Mouse (Mus musculus) CH12.LX (cell line): Measurements from ENCODE around the gene Gm12184. TPM values are rescaled to one million over a fixed set of nuclear protein-coding genes. Genes with fewer than 3 reads are reported as not detected.

ENCODE experiments used
- DNase-seq: peaks from one replicate; pipeline ENCODE4 v3.0.0-alpha.2; 2013; ENCODE audit errors: extremely low read depth
- H3K27ac ChIP-seq: 2 replicates; pipeline ENCODE4 v1.5.1; 2012; ENCODE audit warnings: low read depth, mild to moderate bottlenecking, control low read depth, moderate library complexity; ENCODE audit not compliant: insufficient read depth
- H3K27me3 ChIP-seq: replicated peaks from 2 replicates; pipeline ENCODE3; 2012; ENCODE audit warnings: inconsistent platforms
- H3K36me3 ChIP-seq, 2 experiments: replicated peaks in 1 of 2; 2 replicates each; pipeline versions ENCODE3 to v1.6.1; 2012; ENCODE audit warnings: inconsistent platforms in 1 of 2, low read length in 1 of 2, mild to moderate bottlenecking in 1 of 2, mixed read lengths in 1 of 2, moderate library complexity in 1 of 2; ENCODE audit not compliant: control insufficient read depth in 1 of 2, insufficient read depth in 1 of 2
- H3K4me1 ChIP-seq, 2 experiments: 2 replicates each; pipeline ENCODE4 v1.6.1; 2012; ENCODE audit warnings: inconsistent platforms in 1 of 2, moderate library complexity in 1 of 2; ENCODE audit not compliant: insufficient read depth in 2 of 2, control insufficient read depth in 1 of 2
- H3K4me2 ChIP-seq: 2 replicates; pipeline ENCODE4 v1.6.1; 2012; ENCODE audit warnings: low read depth, mild to moderate bottlenecking, control low read depth; ENCODE audit not compliant: poor library complexity, insufficient read depth, severe bottlenecking
- H3K4me3 ChIP-seq, 3 experiments: fragments of 150-350 bp in 1 of 3; sonication (generic) in 1 of 3; replicated peaks in 1 of 3; 2 replicates each; pipeline versions ENCODE3 to v1.5.1; 2011 to 2012; ENCODE audit warnings: low read depth in 2 of 3, low read length in 2 of 3, mild to moderate bottlenecking in 2 of 3, moderate library complexity in 2 of 3, control low read depth in 1 of 3, improper control_type of control experiment in 1 of 3, inconsistent platforms in 1 of 3, mixed read lengths in 1 of 3; ENCODE audit not compliant: poor library complexity in 1 of 3
- H3K79me2 ChIP-seq: replicated peaks from 2 replicates; pipeline ENCODE4 v1.6.1; 2012; ENCODE audit warnings: mild to moderate bottlenecking, moderate library complexity; ENCODE audit not compliant: control insufficient read depth, poor library complexity, insufficient read depth, severe bottlenecking; ENCODE audit errors: extremely low read depth
- H3K9ac ChIP-seq: 2 replicates; pipeline ENCODE4 v1.6.1; 2012; ENCODE audit warnings: low read depth, mild to moderate bottlenecking, control low read depth, moderate library complexity; ENCODE audit not compliant: insufficient read depth
- H3K9me3 ChIP-seq: replicated peaks from 2 replicates; pipeline ENCODE3; 2012; ENCODE audit warnings: low read length, inconsistent platforms, mixed read lengths
- BHLHE40 ChIP-seq: IDR thresholded peaks from 2 replicates; pipeline ENCODE4 v1.6.1; 2011; ENCODE audit warnings: mild to moderate bottlenecking, low read depth, low read length, improper control_type of control experiment
- CTCF ChIP-seq, 2 experiments: IDR thresholded peaks in 1 of 2; conservative IDR thresholded peaks in 1 of 2; 2 replicates each; pipeline ENCODE4 v1.5.1; 2011 to 2012; ENCODE audit warnings: low read depth in 2 of 2, low read length in 2 of 2, improper control_type of control experiment in 1 of 2, inconsistent platforms in 1 of 2, mild to moderate bottlenecking in 1 of 2, moderate library complexity in 1 of 2
- E2F4 ChIP-seq: IDR thresholded peaks from 2 replicates; pipeline ENCODE4 v1.6.1; 2011; ENCODE audit warnings: low read depth, low read length, improper control_type of control experiment; ENCODE audit not compliant: insufficient replicate concordance
- ELF1 ChIP-seq: IDR thresholded peaks from 2 replicates; pipeline ENCODE4 v1.6.1; 2014; ENCODE audit warnings: low read depth, mild to moderate bottlenecking, inconsistent platforms, low read length, improper control_type of control experiment
- EP300 ChIP-seq: IDR thresholded peaks from 2 replicates; pipeline ENCODE4 v1.6.1; 2011; ENCODE audit warnings: low read length, improper control_type of control experiment
- ETS1 ChIP-seq: conservative IDR thresholded peaks from 2 replicates; pipeline ENCODE4 v1.6.1; 2012; ENCODE audit warnings: low read depth, mild to moderate bottlenecking, inconsistent platforms, low read length, improper control_type of control experiment, moderate library complexity
- GABPA ChIP-seq: IDR thresholded peaks from 2 replicates; pipeline ENCODE4 v1.6.1; 2012; ENCODE audit warnings: low read depth, low read length, improper control_type of control experiment, inconsistent platforms; ENCODE audit not compliant: insufficient replicate concordance
- HCFC1 ChIP-seq: IDR thresholded peaks from 2 replicates; pipeline ENCODE4 v1.6.1; 2012; ENCODE audit warnings: low read depth, mild to moderate bottlenecking, inconsistent platforms, low read length, improper control_type of control experiment
- IRF4 ChIP-seq: IDR thresholded peaks from 2 replicates; pipeline ENCODE4 v1.6.1; 2014; ENCODE audit warnings: low read depth, mild to moderate bottlenecking, inconsistent platforms, low read length, improper control_type of control experiment
- JUN ChIP-seq: IDR thresholded peaks from 2 replicates; pipeline ENCODE4 v1.6.1; 2011; ENCODE audit warnings: low read depth, mild to moderate bottlenecking, low read length, improper control_type of control experiment, moderate library complexity; ENCODE audit not compliant: insufficient read depth
- JUND ChIP-seq: conservative IDR thresholded peaks from 2 replicates; pipeline ENCODE4 v1.6.1; 2011; ENCODE audit warnings: low read depth, low read length, improper control_type of control experiment
- KAT2A ChIP-seq: IDR thresholded peaks from 2 replicates; pipeline ENCODE4 v1.6.1; 2012; ENCODE audit warnings: low read length, improper control_type of control experiment, inconsistent platforms; ENCODE audit not compliant: insufficient replicate concordance
- MAFK ChIP-seq: IDR thresholded peaks from 2 replicates; pipeline ENCODE4 v1.6.1; 2011; ENCODE audit warnings: low read length, improper control_type of control experiment; ENCODE audit not compliant: insufficient replicate concordance
- MAX ChIP-seq: IDR thresholded peaks from 2 replicates; pipeline ENCODE4 v1.6.1; 2011; ENCODE audit warnings: low read length, improper control_type of control experiment
- MAZ ChIP-seq: IDR thresholded peaks from 2 replicates; pipeline ENCODE4 v1.6.1; 2012; ENCODE audit warnings: low read depth, mild to moderate bottlenecking, inconsistent platforms, low read length, improper control_type of control experiment, moderate library complexity
- MEF2A ChIP-seq: IDR thresholded peaks from 2 replicates; pipeline ENCODE4 v1.6.1; 2014; ENCODE audit warnings: low read depth, mild to moderate bottlenecking, inconsistent platforms, low read length, improper control_type of control experiment, borderline replicate concordance
- MXI1 ChIP-seq: IDR thresholded peaks from 2 replicates; pipeline ENCODE4 v1.6.1; 2011; ENCODE audit warnings: mild to moderate bottlenecking, low read depth, low read length, improper control_type of control experiment
- NELFE ChIP-seq: IDR thresholded peaks from 2 replicates; pipeline ENCODE4 v1.6.1; 2011; ENCODE audit warnings: low read depth, low read length, improper control_type of control experiment
- NRF1 ChIP-seq: IDR thresholded peaks from 2 replicates; pipeline ENCODE4 v1.6.1; 2014; ENCODE audit warnings: low read depth, mild to moderate bottlenecking, inconsistent platforms, low read length, improper control_type of control experiment, moderate library complexity
- PAX5 ChIP-seq: IDR thresholded peaks from 2 replicates; pipeline ENCODE4 v1.6.1; 2012; ENCODE audit warnings: low read length, inconsistent platforms, mixed read lengths
- POLR2AphosphoS2 ChIP-seq: IDR thresholded peaks from 2 replicates; pipeline ENCODE4 v1.6.1; 2011; ENCODE audit warnings: low read depth, low read length, improper control_type of control experiment
- RAD21 ChIP-seq: IDR thresholded peaks from 2 replicates; pipeline ENCODE4 v1.6.1; 2011; ENCODE audit warnings: low read depth, mild to moderate bottlenecking, low read length, improper control_type of control experiment, moderate library complexity
- RCOR1 ChIP-seq: conservative IDR thresholded peaks from 2 replicates; pipeline ENCODE4 v1.6.1; 2012; ENCODE audit warnings: low read depth, mild to moderate bottlenecking, inconsistent platforms, low read length, improper control_type of control experiment
- SIN3A ChIP-seq: IDR thresholded peaks from 2 replicates; pipeline ENCODE4 v1.6.1; 2012; ENCODE audit warnings: low read length, improper control_type of control experiment, inconsistent platforms
- SMC3 ChIP-seq: IDR thresholded peaks from 2 replicates; pipeline ENCODE4 v1.6.1; 2011; ENCODE audit warnings: low read depth, low read length, improper control_type of control experiment
- TBP ChIP-seq: conservative IDR thresholded peaks from 2 replicates; pipeline ENCODE4 v1.6.1; 2011; ENCODE audit warnings: low read depth, low read length, improper control_type of control experiment
- UBTF ChIP-seq: IDR thresholded peaks from 2 replicates; pipeline ENCODE4 v1.6.1; 2012; ENCODE audit warnings: low read depth, mild to moderate bottlenecking, inconsistent platforms, low read length, improper control_type of control experiment, moderate library complexity
- USF1 ChIP-seq: IDR thresholded peaks from 2 replicates; pipeline ENCODE4 v1.6.1; 2014; ENCODE audit warnings: low read depth, mild to moderate bottlenecking, inconsistent platforms, low read length, improper control_type of control experiment
- USF2 ChIP-seq: conservative IDR thresholded peaks from 2 replicates; pipeline ENCODE4 v1.6.1; 2011; ENCODE audit warnings: low read depth, low read length, improper control_type of control experiment
- ZC3H11A ChIP-seq: IDR thresholded peaks from 2 replicates; pipeline ENCODE4 v1.6.1; 2012; ENCODE audit warnings: low read depth, mild to moderate bottlenecking, inconsistent platforms, low read length, improper control_type of control experiment
- ZMIZ1 ChIP-seq: IDR thresholded peaks from 2 replicates; pipeline ENCODE4 v1.6.1; 2012; ENCODE audit warnings: low read depth, mild to moderate bottlenecking, inconsistent platforms, low read length, improper control_type of control experiment
- ZNF384 ChIP-seq: IDR thresholded peaks from 2 replicates; pipeline ENCODE4 v1.6.1; 2012; ENCODE audit warnings: low read depth, low read length, improper control_type of control experiment, inconsistent platforms
- dilution Hi-C: fragments of 300-500 bp; cut with MboI; formaldehyde crosslinking; loops from 2 replicates; pipeline ENCODE4 v1.14.3; 2020; ENCODE audit warnings: low sequenced_read_pairs; ENCODE audit not compliant: extremely low pct_unique_long_range_greater_than_20kb, extremely low pct_ligation_motif_present
- in situ Hi-C: fragments of 300-500 bp; cut with MboI; formaldehyde crosslinking; loops from 3 replicates; pipeline ENCODE4 v1.14.3; 2019; ENCODE audit warnings: low sequenced_read_pairs, low pct_ligation_motif_present, low pct_unique_long_range_greater_than_20kb, mixed read lengths
- polyA plus RNA-seq: library from polyadenylated mRNA; unstranded; fragments of >175 nt; gene quantifications from 2 replicates; pipeline ENCODE4 v1.2.1, GENCODE M21; 2012; ENCODE audit warnings: low read depth; ENCODE audit not compliant: insufficient read length
- total RNA-seq, 2 experiments: library from RNA; depleted of rRNA; stranded (reverse); fragments of 300-350 nt in 1 of 2; fragments of >200 nt in 1 of 2; gene quantifications; 2 replicates each; pipeline ENCODE4 v1.2.3; 2012 to 2014

Gm12184 gene
- total and polyA plus RNA-seq, 3 experiments, result 5.6 to 51.6 (median 7.1) TPM

DNA sequence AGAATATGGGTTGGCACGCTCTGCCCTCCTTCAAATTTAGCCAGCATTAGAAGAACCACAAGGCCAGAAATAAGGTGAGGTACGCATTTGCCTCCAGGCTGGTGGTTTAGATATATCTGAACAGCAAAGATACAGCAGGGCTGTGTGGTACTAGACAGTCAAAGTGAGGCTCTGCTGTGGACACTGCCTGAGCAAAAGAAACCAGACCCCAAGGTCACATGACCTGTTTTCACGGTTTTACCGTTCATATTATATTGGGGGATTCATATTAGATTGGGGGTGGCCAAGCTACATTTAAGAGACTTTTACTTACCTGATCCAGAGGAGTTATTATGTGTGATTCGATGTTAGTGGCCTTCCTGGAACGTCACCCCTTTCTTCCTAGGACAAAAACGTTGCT, 44.3 kb upstream of the Gm12184 start:
- Histone ChIP-seq H3K27ac (peak overlapping the region; percentile 80), H3K9me3 (no peaks in the 10 kb centered on the region), H3K4me3 (peak overlapping the region; percentile 61 to 69 (median 69)), H3K4me2 (peak overlapping the region; percentile 93), H3K79me2 (peaks cover 25% of the 10 kb centered on the region), H3K27me3 (no peaks in the 10 kb centered on the region), H3K9ac (peak overlapping the region; percentile 85), H3K4me1 (peaks cover 2 to 52% of the 10 kb centered on the region in 2 experiments; a peak in 2 of 4 replicates), H3K36me3 (peaks cover 14 to 24% of the 10 kb centered on the region in 2 experiments)
- dilution Hi-C loops (no loop called here), in situ Hi-C loops (loop anchor here (5.0 to 25.0 kb wide), 4 partner anchors 232 to 542 kb away; partner anchors contain the start of genes Mgat1 and Olfr1389)
- peak; percentile 55 for DNase-seq
- TF ChIP-seq GABPA, result no peak
- TF ChIP-seq MAX, result 0 out of 2 replicates have a peak, but pooled peaks have one; percentile 14
- TF ChIP-seq JUN, result no peak
- TF ChIP-seq CTCF (conservative IDR thresholded peaks at IDR 0.05 in 1 of 2, IDR thresholded peaks at IDR 0.05 in 1 of 2; ENCODE audit: low read depth in 2 of 2, low read length in 2 of 2), result no peak
- no peak for TF ChIP-seq EP300
- no peak for TF ChIP-seq RCOR1
- no peak for TF ChIP-seq ELF1
- no peak for TF ChIP-seq ZNF384
- TF ChIP-seq NRF1, result no peak
- TF ChIP-seq RAD21, result no peak
- no peak for TF ChIP-seq ZC3H11A
- TF ChIP-seq ETS1, result no peak
- no peak for TF ChIP-seq KAT2A
- no peak for TF ChIP-seq HCFC1
- no peak for TF ChIP-seq NELFE
- no peak for TF ChIP-seq MAFK
- no peak for TF ChIP-seq MEF2A
- TF ChIP-seq BHLHE40, result peak; percentile 56; the same call in 1 of the 2 replicates
- no peak for TF ChIP-seq MXI1
- no peak; the same call in 1 of the 2 replicates for TF ChIP-seq POLR2AphosphoS2
- TF ChIP-seq JUND, result no peak
- TF ChIP-seq USF1, result peak; percentile 81
- TF ChIP-seq UBTF, result no peak
- no peak for TF ChIP-seq E2F4
- TF ChIP-seq USF2, result peak; percentile 86
- no peak for TF ChIP-seq PAX5
- no peak for TF ChIP-seq ZMIZ1
- TF ChIP-seq SIN3A, result peak; percentile 24; the same call in 1 of the 2 replicates
- TF ChIP-seq MAZ, result no peak
- TF ChIP-seq IRF4, result no peak
- no peak for TF ChIP-seq SMC3
- no peak for TF ChIP-seq TBP
